Mouse (Mus musculus): Measurements from ENCODE around the gene Kyat3. TPM values are rescaled to one million over a fixed set of nuclear protein-coding genes. Genes with fewer than 3 reads are reported as not detected.
A peak's percentile ranks its signal among the peaks of the same experiment; 100 is the strongest.
"Not testable (repeated sequence)": the region's sequence is repeated elsewhere in the genome, so short reads cannot be mapped to it uniquely, and the experiment has no call there.

The Kyat3 gene
- polyA plus RNA-seq, 1 experiment from 2014 or later, result 28.0 TPM

DNA sequence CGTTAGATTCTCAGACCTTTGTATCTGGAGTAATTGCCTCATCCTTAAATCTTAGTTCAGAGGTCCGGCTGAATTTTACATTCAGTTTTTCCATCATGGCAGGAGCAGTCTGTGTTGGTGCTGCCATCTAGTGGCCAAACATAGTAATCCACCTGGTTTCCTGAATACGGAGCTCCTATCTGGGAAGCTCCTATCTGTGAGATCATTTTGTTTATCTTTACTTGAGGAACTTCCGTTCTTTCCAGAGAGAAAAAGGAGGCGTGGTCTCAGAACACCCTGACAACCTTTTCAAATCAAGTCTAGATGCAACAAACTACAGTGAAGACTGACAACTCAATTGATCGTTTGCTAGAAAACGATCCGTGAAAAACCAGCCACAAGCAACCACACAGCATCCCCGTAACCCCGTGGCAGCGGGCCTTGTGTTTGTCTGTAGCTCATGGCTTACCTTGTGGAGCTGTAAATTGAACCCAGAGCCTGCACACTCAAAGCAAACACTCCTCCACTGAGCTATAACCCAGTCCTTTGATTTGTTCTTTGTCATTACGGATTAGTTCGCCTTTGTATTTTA lies 8.1 kb downstream of the Kyat3 start:
- Histone ChIP-seq H3K27me3 (ENCODE audit: insufficient read depth, low read length) (no peaks in the 10 kb centered on the region), H3K4me3 (ENCODE audit: low read length) (no peak overlapping the region), H3K9me3 (ENCODE audit: low read length) (peaks cover 6% of the 10 kb centered on the region), H3K4me1 (ENCODE audit: insufficient read depth, low read length) (no peaks in the 10 kb centered on the region), H3K36me3 (ENCODE audit: insufficient read depth, low read length) (peaks cover 9% of the 10 kb centered on the region; the same call in 1 of the 2 replicates), H3K4me2 (replicated peaks; ENCODE audit: low read depth, low read length) (no peak overlapping the region), H3K9ac (replicated peaks; ENCODE audit: low read length) (no peak overlapping the region), H3K27ac (ENCODE audit: low read length) (no peak overlapping the region)
- ATAC-seq (ENCODE audit: low FRiP score, low TSS enrichment), result 0 out of 2 replicates have a peak, but pooled peaks have one; percentile 27
- WGBS, result 42% methylated on average over 13 of the region's 13 CpGs

DNA sequence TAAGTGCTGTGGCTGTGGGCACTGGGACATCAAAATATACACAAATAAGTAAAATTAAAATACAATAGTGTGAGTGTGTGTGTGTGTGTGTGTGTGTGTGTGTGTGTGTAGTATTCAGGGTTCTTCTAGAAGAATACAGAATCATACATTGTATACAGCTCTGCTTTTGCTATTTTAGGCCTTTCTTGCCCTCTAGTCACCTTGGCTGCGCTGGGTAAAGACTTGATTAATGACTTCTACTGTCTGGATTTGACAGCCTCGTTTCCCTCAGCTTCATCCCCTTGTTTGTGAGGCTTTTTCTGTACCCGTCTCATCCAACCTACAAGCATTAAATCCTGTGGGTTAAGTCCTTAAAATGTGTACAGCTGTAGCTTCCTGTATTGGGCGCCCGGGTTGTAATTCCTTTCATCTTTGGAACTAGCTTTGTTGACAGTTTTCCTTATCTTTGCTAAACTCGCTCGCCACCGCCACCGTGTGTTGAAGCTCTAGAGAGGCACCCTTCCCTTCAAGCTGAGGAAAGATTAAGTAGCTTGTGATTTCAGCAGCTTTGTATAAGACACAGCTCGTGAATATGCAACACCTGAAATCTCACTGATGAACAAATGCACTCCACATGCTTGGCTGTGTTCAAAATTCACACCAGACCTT lies 9.6 kb downstream of the Kyat3 start:
- Histone ChIP-seq H3K36me3 (ENCODE audit: insufficient read depth, low read length) (peaks cover 9% of the 10 kb centered on the region; the same call in 1 of the 2 replicates), H3K9ac (replicated peaks; ENCODE audit: low read length) (no peak overlapping the region), H3K4me2 (replicated peaks; ENCODE audit: low read depth, low read length) (no peak overlapping the region), H3K27me3 (ENCODE audit: insufficient read depth, low read length) (no peaks in the 10 kb centered on the region), H3K4me1 (ENCODE audit: insufficient read depth, low read length) (no peaks in the 10 kb centered on the region), H3K4me3 (ENCODE audit: low read length) (no peak overlapping the region), H3K9me3 (ENCODE audit: low read length) (peaks cover under 1% of the 10 kb centered on the region; the same call in 1 of the 2 replicates), H3K27ac (ENCODE audit: low read length) (no peak overlapping the region)
- WGBS, result 14% methylated on average over 10 of the region's 10 CpGs
- ATAC-seq (ENCODE audit: low FRiP score, low TSS enrichment), result peak; percentile 29; the same call in 1 of the 2 replicates

- 92% methylated on average over 5 of the region's 5 CpGs for WGBS
- Histone ChIP-seq H3K4me3 (ENCODE audit: low read length) (no peak overlapping the region), H3K4me2 (replicated peaks; ENCODE audit: low read depth, low read length) (no peak overlapping the region), H3K27ac (ENCODE audit: low read length) (no peak overlapping the region), H3K4me1 (ENCODE audit: insufficient read depth, low read length) (no peaks in the 10 kb centered on the region), H3K27me3 (ENCODE audit: insufficient read depth, low read length) (no peaks in the 10 kb centered on the region), H3K9me3 (ENCODE audit: low read length) (no peaks in the 10 kb centered on the region), H3K36me3 (ENCODE audit: insufficient read depth, low read length) (peaks cover 9% of the 10 kb centered on the region; the same call in 1 of the 2 replicates), H3K9ac (replicated peaks; ENCODE audit: low read length) (no peak overlapping the region)
- no peak for ATAC-seq (ENCODE audit: low FRiP score, low TSS enrichment)
Measured at GRCm38 (mm10) chr3:142711372-142711771, 10.5 kb downstream of the Kyat3 start.

GRCm38 (mm10) chr3:142712401-142713040 lies 11.7 kb downstream of the Kyat3 start:
- 96% methylated on average over 18 of the region's 18 CpGs for WGBS
- not testable (repeated sequence) for H3K4me3 ChIP-seq (ENCODE audit: low read length); H3K9me3 ChIP-seq (ENCODE audit: low read length); H3K4me1 ChIP-seq (ENCODE audit: insufficient read depth, low read length); H3K9ac ChIP-seq (replicated peaks; ENCODE audit: low read length); H3K4me2 ChIP-seq (replicated peaks; ENCODE audit: low read depth, low read length); H3K36me3 ChIP-seq (ENCODE audit: insufficient read depth, low read length); H3K27ac ChIP-seq (ENCODE audit: low read length); ATAC-seq (ENCODE audit: low FRiP score, low TSS enrichment); H3K27me3 ChIP-seq (ENCODE audit: insufficient read depth, low read length)

DNA sequence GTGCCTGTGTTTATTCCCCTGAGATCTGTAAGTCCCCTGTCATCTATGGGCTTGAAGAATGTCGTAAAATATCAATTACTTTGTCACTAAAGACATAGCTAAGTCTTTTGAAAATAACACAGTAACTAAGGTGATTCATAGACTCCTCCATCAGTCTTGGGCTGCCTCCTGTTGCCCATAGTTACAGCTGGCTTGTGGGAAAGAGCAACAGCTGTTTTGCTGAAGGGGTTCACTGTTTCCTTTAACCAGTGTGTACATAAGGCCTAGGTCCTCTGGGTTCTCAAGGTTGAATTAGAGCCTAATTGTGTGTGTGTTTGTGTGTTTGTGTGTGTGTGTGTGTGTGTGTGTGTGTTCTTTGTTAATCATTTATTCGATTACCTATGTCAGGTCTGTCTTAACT lies 24.6 kb downstream of the Kyat3 start:
- Histone ChIP-seq H3K36me3 (ENCODE audit: insufficient read depth, low read length) (peaks cover 8% of the 10 kb centered on the region; the same call in 1 of the 2 replicates), H3K27ac (ENCODE audit: low read length) (no peak overlapping the region), H3K9me3 (ENCODE audit: low read length) (no peaks in the 10 kb centered on the region), H3K27me3 (ENCODE audit: insufficient read depth, low read length) (no peaks in the 10 kb centered on the region), H3K9ac (replicated peaks; ENCODE audit: low read length) (no peak overlapping the region), H3K4me1 (ENCODE audit: insufficient read depth, low read length) (peaks cover 6% of the 10 kb centered on the region), H3K4me3 (ENCODE audit: low read length) (no peak overlapping the region), H3K4me2 (replicated peaks; ENCODE audit: low read depth, low read length) (no peak overlapping the region)
- 55% methylated on average over 2 of the region's 2 CpGs for WGBS
- ATAC-seq (ENCODE audit: low FRiP score, low TSS enrichment), result no peak; the same call in 1 of the 2 replicates

- no peaks in the 10 kb centered on the region for H3K27me3 ChIP-seq (ENCODE audit: insufficient read depth, low read length)
- no peak overlapping the region for H3K9ac ChIP-seq (replicated peaks; ENCODE audit: low read length)
- peaks cover 8% of the 10 kb centered on the region; the same call in 1 of the 2 replicates for H3K36me3 ChIP-seq (ENCODE audit: insufficient read depth, low read length)
- H3K4me1 ChIP-seq (ENCODE audit: insufficient read depth, low read length), result peaks cover 6% of the 10 kb centered on the region
- no peak overlapping the region for H3K4me3 ChIP-seq (ENCODE audit: low read length)
- no peak overlapping the region for H3K27ac ChIP-seq (ENCODE audit: low read length)
- WGBS, result 55% methylated on average over 22 of the region's 22 CpGs
- no peak; the same call in 1 of the 2 replicates for ATAC-seq (ENCODE audit: low FRiP score, low TSS enrichment)
- no peak overlapping the region for H3K4me2 ChIP-seq (replicated peaks; ENCODE audit: low read depth, low read length)
- H3K9me3 ChIP-seq (ENCODE audit: low read length), result no peaks in the 10 kb centered on the region
Measured at GRCm38 (mm10) chr3:142725969-142726672, 25.3 kb downstream of the Kyat3 start.

- no peaks in the 10 kb centered on the region for H3K27me3 ChIP-seq (ENCODE audit: insufficient read depth, low read length)
- H3K4me2 ChIP-seq (replicated peaks; ENCODE audit: low read depth, low read length), result no peak overlapping the region
- H3K9ac ChIP-seq (replicated peaks; ENCODE audit: low read length), result no peak overlapping the region
- ATAC-seq (ENCODE audit: low FRiP score, low TSS enrichment), result no peak
- no peaks in the 10 kb centered on the region for H3K4me1 ChIP-seq (ENCODE audit: insufficient read depth, low read length)
- WGBS, result 75% methylated on average over 12 of the region's 12 CpGs
- no peaks in the 10 kb centered on the region for H3K36me3 ChIP-seq (ENCODE audit: insufficient read depth, low read length)
- no peaks in the 10 kb centered on the region for H3K9me3 ChIP-seq (ENCODE audit: low read length)
- no peak overlapping the region for H3K4me3 ChIP-seq (ENCODE audit: low read length)
- H3K27ac ChIP-seq (ENCODE audit: low read length), result no peak overlapping the region
Measured at GRCm38 (mm10) chr3:142734291-142734690, 33.4 kb downstream of the Kyat3 start.

GRCm38 (mm10) chr3:142740896-142741295 lies 40.0 kb downstream of the Kyat3 start:
- Histone ChIP-seq H3K27me3 (ENCODE audit: insufficient read depth, low read length) (no peaks in the 10 kb centered on the region), H3K9ac (replicated peaks; ENCODE audit: low read length) (no peak overlapping the region), H3K4me3 (ENCODE audit: low read length) (no peak overlapping the region), H3K4me2 (replicated peaks; ENCODE audit: low read depth, low read length) (no peak overlapping the region), H3K4me1 (ENCODE audit: insufficient read depth, low read length) (no peaks in the 10 kb centered on the region), H3K36me3 (ENCODE audit: insufficient read depth, low read length) (no peaks in the 10 kb centered on the region), H3K9me3 (ENCODE audit: low read length) (no peaks in the 10 kb centered on the region), H3K27ac (ENCODE audit: low read length) (no peak overlapping the region)
- 48% methylated on average over 7 of the region's 7 CpGs for WGBS
- no peak for ATAC-seq (ENCODE audit: low FRiP score, low TSS enrichment)

- H3K4me1 ChIP-seq (ENCODE audit: insufficient read depth, low read length), result no peaks in the 10 kb centered on the region
- H3K9me3 ChIP-seq (ENCODE audit: low read length), result no peaks in the 10 kb centered on the region
- WGBS, result 62% methylated on average over 21 of the region's 21 CpGs
Measured at GRCm38 (mm10) chr3:142743973-142744898, 43.4 kb downstream of the Kyat3 start.

More at GRCm38 (mm10) chr3:142743973-142744898, 43.4 kb downstream of the Kyat3 start:
- Histone ChIP-seq H3K4me2 (replicated peaks; ENCODE audit: low read depth, low read length) (no peak overlapping the region), H3K27me3 (ENCODE audit: insufficient read depth, low read length) (no peaks in the 10 kb centered on the region), H3K4me3 (ENCODE audit: low read length) (no peak overlapping the region), H3K27ac (ENCODE audit: low read length) (no peak overlapping the region), H3K36me3 (ENCODE audit: insufficient read depth, low read length) (no peaks in the 10 kb centered on the region), H3K9ac (replicated peaks; ENCODE audit: low read length) (no peak overlapping the region)
- peak; percentile 49; the same call in 1 of the 2 replicates for ATAC-seq (ENCODE audit: low FRiP score, low TSS enrichment)

All from kidney, embryonic 16.5 days (tissue).